23 mouse cellular contexts compared by ENCODE assay signal in the genomic region with DNA sequence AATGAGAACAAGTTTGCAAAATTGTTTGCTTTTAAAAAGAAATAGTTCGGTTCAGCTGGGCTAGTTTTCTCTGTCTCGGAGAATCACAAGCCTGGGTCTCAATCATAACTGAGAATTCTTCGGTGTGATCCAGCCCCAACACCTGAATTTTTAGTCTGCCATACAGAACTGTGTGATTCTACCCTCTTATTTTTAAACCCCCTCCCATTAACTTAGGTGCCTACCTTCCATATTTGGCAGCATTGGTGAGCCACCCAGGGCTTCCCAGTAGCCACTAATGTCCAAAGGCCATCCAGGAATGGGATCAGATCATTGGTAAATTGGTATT. TPM values are rescaled to one million over a fixed set of nuclear protein-coding genes. Genes with fewer than 3 reads are reported as not detected.
DNase-seq lines count a peak whose midpoint lies in the region; ATAC-seq and TF ChIP-seq lines count a peak whose summit lies in the region.
"Had no signal": no experiment of that assay in that cellular context is flagged by ENCODE, and none has a peak within 500 bp of the region (broad histone marks: within the 10 kb centered on the region; RNA-seq: fewer than 3 reads in every experiment).

No protein-coding gene starts in this region.

- 27% methylated on average over 3 of the region's 3 CpGs for WGBS in intestine, postnatal 0 days
- WGBS in intestine, embryonic 15.5 days: 22% methylated on average over 3 of the region's 3 CpGs
- WGBS in stomach, embryonic 15.5 days: 25% methylated on average over 3 of the region's 3 CpGs
- WGBS in stomach, postnatal 0 days: 29% methylated on average over 3 of the region's 3 CpGs

- TF ChIP-seq CTCF in intestine, postnatal 0 days (IDR thresholded peaks at IDR 0.05; ENCODE audit: low read depth): no peak
- TF ChIP-seq CTCF in stomach, postnatal 0 days (IDR thresholded peaks at IDR 0.05; ENCODE audit: low read depth): no peak

- peak; percentile 13 for DNase-seq in embryo, embryonic 9.5 days (ENCODE audit: extremely low spot score)
- DNase-seq in embryo, embryonic 11 days: no peak
- no peak for DNase-seq in stomach, postnatal 0 days (ENCODE audit: low spot score)
- no peak for DNase-seq in lung, postnatal 10 days
- no peak for DNase-seq in left cerebral cortex, postnatal 4 days
- DNase-seq: adrenal gland, postnatal 14 days; cerebellum, adult 11-12 months; cerebellum, adult 9-10 months; cerebellum, postnatal 25 days; gastrocnemius, postnatal 36 days; heart, adult 11 months; heart, postnatal 4 days had no signal

- no peak overlapping the region for H3K27ac ChIP-seq in intestine, postnatal 0 days (ENCODE audit: low read depth, low read length)
- no peak overlapping the region for H3K27ac ChIP-seq in intestine, embryonic 15.5 days
- no peak overlapping the region for H3K27ac ChIP-seq in stomach, embryonic 15.5 days
- no peak overlapping the region for H3K27ac ChIP-seq in stomach, postnatal 0 days (replicated peaks)
- H3K27ac ChIP-seq: hindbrain, embryonic 14.5 days had no signal

- H3K9ac ChIP-seq in intestine, postnatal 0 days (ENCODE audit: low read depth, low read length): no peak overlapping the region
- H3K9ac ChIP-seq in intestine, embryonic 15.5 days: no peak overlapping the region
- no peak overlapping the region for H3K9ac ChIP-seq in stomach, embryonic 15.5 days
- no peak overlapping the region for H3K9ac ChIP-seq in stomach, postnatal 0 days (ENCODE audit: low read length)
- H3K9ac ChIP-seq: hindbrain, embryonic 14.5 days had no signal

- H3K36me3 ChIP-seq in intestine, postnatal 0 days (ENCODE audit: control insufficient read depth, insufficient read depth): no peaks in the 10 kb centered on the region
- no peaks in the 10 kb centered on the region for H3K36me3 ChIP-seq in intestine, embryonic 15.5 days
- H3K36me3 ChIP-seq in stomach, embryonic 15.5 days: no peaks in the 10 kb centered on the region
- no peaks in the 10 kb centered on the region for H3K36me3 ChIP-seq in stomach, postnatal 0 days (ENCODE audit: control insufficient read depth, insufficient read depth, low read length)

- no peaks in the 10 kb centered on the region for H3K9me3 ChIP-seq in intestine, postnatal 0 days (ENCODE audit: control insufficient read depth)
- no peaks in the 10 kb centered on the region for H3K9me3 ChIP-seq in intestine, embryonic 15.5 days
- no peaks in the 10 kb centered on the region for H3K9me3 ChIP-seq in stomach, embryonic 15.5 days
- H3K9me3 ChIP-seq in stomach, postnatal 0 days (ENCODE audit: control insufficient read depth, low read length): no peaks in the 10 kb centered on the region

- no peak for ATAC-seq in intestine, postnatal 0 days
- ATAC-seq in intestine, embryonic 15.5 days: no peak
- ATAC-seq in stomach, embryonic 15.5 days (ENCODE audit: insufficient read depth, low FRiP score, low read depth): no peak
- ATAC-seq in stomach, postnatal 0 days (ENCODE audit: low FRiP score, low TSS enrichment): no peak
- ATAC-seq: CD4-positive, CD25-positive, alpha-beta regulatory T cell, adult 4 months; forebrain, embryonic 14.5 days; inflammation-experienced regulatory T-cells, adult 6 months had no signal

- intact Hi-C loops in left cerebral cortex, postnatal 4 days (cut with DNase I): loop anchor here (10.0 kb wide), 1 partner anchor 141 kb away; no protein-coding TSS in a partner anchor

- no peak for TF ChIP-seq EP300 in stomach, postnatal 0 days (optimal IDR thresholded peaks at IDR 0.05)

- H3K4me2 ChIP-seq in intestine, postnatal 0 days (replicated peaks; ENCODE audit: low read depth): no peak overlapping the region
- no peak overlapping the region for H3K4me2 ChIP-seq in intestine, embryonic 15.5 days (replicated peaks)
- H3K4me2 ChIP-seq in stomach, embryonic 15.5 days: no peak overlapping the region
- no peak overlapping the region for H3K4me2 ChIP-seq in stomach, postnatal 0 days (replicated peaks; ENCODE audit: low read depth)
- H3K4me2 ChIP-seq: hindbrain, embryonic 14.5 days had no signal

- peak overlapping the region; percentile 45; the same call in 1 of the 2 replicates for H3K4me3 ChIP-seq in intestine, postnatal 0 days (ENCODE audit: low read depth, low read length)
- no peak overlapping the region for H3K4me3 ChIP-seq in intestine, embryonic 15.5 days (replicated peaks)
- peak overlapping the region; percentile 37; the same call in 1 of the 2 replicates for H3K4me3 ChIP-seq in stomach, embryonic 15.5 days (replicated peaks)
- no peak overlapping the region for H3K4me3 ChIP-seq in stomach, postnatal 0 days (ENCODE audit: low read depth, low read length)

- H3K27me3 ChIP-seq in intestine, postnatal 0 days (replicated peaks; ENCODE audit: control insufficient read depth, insufficient read depth, low read length): peaks cover 99% of the 10 kb centered on the region
- H3K27me3 ChIP-seq in intestine, embryonic 15.5 days (replicated peaks): peaks cover 97% of the 10 kb centered on the region
- H3K27me3 ChIP-seq in stomach, embryonic 15.5 days (replicated peaks): peaks cover 88% of the 10 kb centered on the region
- H3K27me3 ChIP-seq in stomach, postnatal 0 days (ENCODE audit: control insufficient read depth, insufficient read depth, low read length): peaks cover 40% of the 10 kb centered on the region; the same call in 1 of the 2 replicates

- no peaks in the 10 kb centered on the region for H3K4me1 ChIP-seq in intestine, postnatal 0 days (replicated peaks; ENCODE audit: control insufficient read depth, insufficient read depth, low read length)
- H3K4me1 ChIP-seq in intestine, embryonic 15.5 days (replicated peaks): peaks cover 22% of the 10 kb centered on the region
- peaks cover 18% of the 10 kb centered on the region; the same call in 1 of the 2 replicates for H3K4me1 ChIP-seq in stomach, embryonic 15.5 days
- no peaks in the 10 kb centered on the region for H3K4me1 ChIP-seq in stomach, postnatal 0 days (replicated peaks; ENCODE audit: control insufficient read depth, insufficient read depth)

RNA-seq across cellular contexts. Expression of gene Foxe1, which starts 2.3 kb away (rescaled TPM):
- polyA plus RNA-seq in intestine, postnatal 0 days (2015; fragmentation: Nextera tagmentation; extraction: Ambion mirVana): not detected in 2 replicates
- not detected in 2 replicates for polyA plus RNA-seq in intestine, embryonic 15.5 days (2015; fragmentation: Nextera tagmentation; extraction: Ambion mirVana)
- polyA plus RNA-seq in stomach, embryonic 15.5 days (2015; fragmentation: Nextera tagmentation; extraction: Ambion mirVana): 0.54 and 0.71 TPM in 2 replicates
- 0.78 and 0.93 TPM in 2 replicates for polyA plus RNA-seq in stomach, postnatal 0 days (2015; fragmentation: Nextera tagmentation; extraction: Ambion mirVana)
- not detected for total RNA-seq in left cerebral cortex, postnatal 4 days (2021)
- total RNA-seq: adrenal gland, postnatal 14 days; gastrocnemius, adult 8-10 months; gastrocnemius, postnatal 36 days; heart, postnatal 10 days had no signal
- polyA plus RNA-seq: CD4-positive, CD25-positive, alpha-beta regulatory T cell, adult 4 months; cortical plate, adult 2 months; forebrain, embryonic 14.5 days; heart, embryonic 14.5 days; hindbrain, embryonic 14.5 days; inflammation-experienced regulatory T-cells, adult 6 months had no signal

RNA-seq across cellular contexts. Expression of gene Trmo, which starts 43.5 kb away (rescaled TPM):
- polyA plus RNA-seq in intestine, postnatal 0 days (2015; fragmentation: Nextera tagmentation; extraction: Ambion mirVana): 5.9 and 7.0 TPM in 2 replicates
- 11.2 and 11.5 TPM in 2 replicates for polyA plus RNA-seq in intestine, embryonic 15.5 days (2015; fragmentation: Nextera tagmentation; extraction: Ambion mirVana)
- polyA plus RNA-seq in stomach, embryonic 15.5 days (2015; fragmentation: Nextera tagmentation; extraction: Ambion mirVana): 10.0 and 10.3 TPM in 2 replicates
- polyA plus RNA-seq in stomach, postnatal 0 days (2015; fragmentation: Nextera tagmentation; extraction: Ambion mirVana): 6.5 and 7.5 TPM in 2 replicates
- total RNA-seq in left cerebral cortex, postnatal 4 days (2021): 1 to 10 TPM; 3.4 to 6.3 TPM

Comparison
In these comparisons a context has a peak if more than half of its experiments do, and no peak if none do; other contexts are left out.
1. H3K4me3 ChIP-seq: peak in intestine, postnatal 0 days (single experiment) and stomach, embryonic 15.5 days (single experiment); none in intestine, embryonic 15.5 days (single experiment) and stomach, postnatal 0 days (single experiment).